Mouse (Mus musculus) bone marrow, adult 2 months (tissue): ENCODE results near the gene Birc5.

Experiments
- CTCF ChIP-seq: fragments of 200-500 bp; IDR thresholded peaks from 2 replicates; pipeline ENCODE4 v1.5.1; 2011; ENCODE audit warnings: low read length, control low read depth; ENCODE audit not compliant: control insufficient read depth, insufficient read depth
- POLR2A ChIP-seq: fragments of 200-500 bp; IDR thresholded peaks from 2 replicates; pipeline ENCODE4 v1.6.1; 2011; ENCODE audit warnings: low read depth, mild to moderate bottlenecking, control low read depth, low read length, borderline replicate concordance; ENCODE audit not compliant: control insufficient read depth

- TF ChIP-seq POLR2A (no peak), CTCF (no peak)
Measured at GRCm38 (mm10) chr11:117857462-117857861, 8.4 kb downstream of the Birc5 start.
